Comparison of ENCODE assay signal across 37 mouse cellular contexts in genomic region chr8:111871278-111871677, GRCm38 (mm10). TPM values are rescaled to one million over a fixed set of nuclear protein-coding genes. Genes with fewer than 3 reads are reported as not detected.
"Had no signal": no experiment of that assay in that cellular context is flagged by ENCODE, and none has a peak within 500 bp of the region (broad histone marks: within the 10 kb centered on the region; RNA-seq: fewer than 3 reads in every experiment).

No protein-coding gene starts in this region.

- H3K9ac ChIP-seq: limb, embryonic 12.5 days; limb, embryonic 13.5 days; limb, embryonic 15.5 days; liver, embryonic 12.5 days; liver, embryonic 13.5 days; liver, embryonic 14.5 days; liver, embryonic 15.5 days; liver, postnatal 0 days; lung, embryonic 14.5 days; lung, embryonic 15.5 days; midbrain, embryonic 12.5 days; midbrain, embryonic 13.5 days; midbrain, embryonic 15.5 days; neural tube, embryonic 12.5 days had no signal

- DNase-seq: left cerebral cortex, postnatal 4 days; liver; liver, embryonic 13.5 days; liver, postnatal 0 days; lung, adult 18-20 months; lung, adult 2 months; lung, embryonic 14.5 days; lung, postnatal 10 days; lung, postnatal 14 days; lung, postnatal 36 days; lung, postnatal 4 days; midbrain, embryonic 14.5 days had no signal

- H3K27ac ChIP-seq: limb, embryonic 10.5 days; limb, embryonic 12.5 days; limb, embryonic 13.5 days; limb, embryonic 15.5 days; liver, embryonic 12.5 days; liver, embryonic 13.5 days; liver, embryonic 14.5 days; liver, embryonic 15.5 days; lung, embryonic 15.5 days; macrophage; midbrain, embryonic 10.5 days; midbrain, embryonic 12.5 days; midbrain, embryonic 13.5 days; midbrain, embryonic 15.5 days; neural tube, embryonic 12.5 days had no signal

- H3K27me3 ChIP-seq: limb, embryonic 12.5 days; limb, embryonic 13.5 days; limb, embryonic 15.5 days; liver, embryonic 12.5 days; liver, embryonic 13.5 days; liver, embryonic 15.5 days; lung, embryonic 15.5 days; midbrain, embryonic 12.5 days; midbrain, embryonic 13.5 days; midbrain, embryonic 15.5 days; neural tube, embryonic 12.5 days had no signal

- H3K36me3 ChIP-seq: lung, embryonic 15.5 days; midbrain, embryonic 12.5 days; midbrain, embryonic 15.5 days; neural tube, embryonic 12.5 days had no signal

- H3K4me3 ChIP-seq: limb, embryonic 10.5 days; limb, embryonic 12.5 days; limb, embryonic 13.5 days; limb, embryonic 15.5 days; liver, embryonic 12.5 days; liver, embryonic 13.5 days; liver, embryonic 15.5 days; lung, embryonic 15.5 days; megakaryocyte, embryonic 14.5 days; midbrain, embryonic 10.5 days; midbrain, embryonic 12.5 days; midbrain, embryonic 13.5 days; midbrain, embryonic 15.5 days; myocyte; neural tube, embryonic 12.5 days had no signal

- ATAC-seq: liver, embryonic 12.5 days; liver, postnatal 0 days; lung, postnatal 0 days; midbrain, embryonic 13.5 days; midbrain, embryonic 15.5 days; midbrain, embryonic 16.5 days had no signal

- H3K4me2 ChIP-seq: limb, embryonic 12.5 days; limb, embryonic 13.5 days; limb, embryonic 15.5 days; liver, embryonic 11.5 days; liver, embryonic 12.5 days; liver, embryonic 13.5 days; liver, embryonic 15.5 days; lung, embryonic 14.5 days; lung, embryonic 15.5 days; midbrain, embryonic 11.5 days; midbrain, embryonic 12.5 days; midbrain, embryonic 13.5 days; midbrain, embryonic 15.5 days; neural tube, embryonic 12.5 days had no signal

- H3K9me3 ChIP-seq: limb, embryonic 10.5 days; limb, embryonic 12.5 days; limb, embryonic 13.5 days; limb, embryonic 15.5 days; liver, embryonic 12.5 days; liver, embryonic 13.5 days; liver, embryonic 15.5 days; lung, embryonic 15.5 days; megakaryocyte, embryonic 14.5 days; midbrain, embryonic 10.5 days; midbrain, embryonic 12.5 days; midbrain, embryonic 13.5 days; midbrain, embryonic 15.5 days; neural tube, embryonic 12.5 days had no signal

RNA-seq across cellular contexts. Expression of gene Chst5, which starts 39.0 kb away (rescaled TPM):
- total RNA-seq: liver, adult 2 months; megakaryocyte progenitor cell, adult 5-6 weeks; megakaryocyte, adult 5-6 weeks; megakaryocyte-erythroid progenitor cell, adult 5-6 weeks; monocyte, adult 5-6 weeks had no signal
- polyA plus RNA-seq: liver, adult 2 months; liver, embryonic 13.5 days; liver, postnatal 0 days; macrophage had no signal
